Mouse (Mus musculus) A20 (cell line): ENCODE data around the gene Pdzk1ip1.

Experiments
- DNase-seq: peaks from one replicate; pipeline ENCODE4 v3.0.0-alpha.2; 2011; ENCODE audit warnings: low read depth, low spot score

Gene Pdzk1ip1

DNA sequence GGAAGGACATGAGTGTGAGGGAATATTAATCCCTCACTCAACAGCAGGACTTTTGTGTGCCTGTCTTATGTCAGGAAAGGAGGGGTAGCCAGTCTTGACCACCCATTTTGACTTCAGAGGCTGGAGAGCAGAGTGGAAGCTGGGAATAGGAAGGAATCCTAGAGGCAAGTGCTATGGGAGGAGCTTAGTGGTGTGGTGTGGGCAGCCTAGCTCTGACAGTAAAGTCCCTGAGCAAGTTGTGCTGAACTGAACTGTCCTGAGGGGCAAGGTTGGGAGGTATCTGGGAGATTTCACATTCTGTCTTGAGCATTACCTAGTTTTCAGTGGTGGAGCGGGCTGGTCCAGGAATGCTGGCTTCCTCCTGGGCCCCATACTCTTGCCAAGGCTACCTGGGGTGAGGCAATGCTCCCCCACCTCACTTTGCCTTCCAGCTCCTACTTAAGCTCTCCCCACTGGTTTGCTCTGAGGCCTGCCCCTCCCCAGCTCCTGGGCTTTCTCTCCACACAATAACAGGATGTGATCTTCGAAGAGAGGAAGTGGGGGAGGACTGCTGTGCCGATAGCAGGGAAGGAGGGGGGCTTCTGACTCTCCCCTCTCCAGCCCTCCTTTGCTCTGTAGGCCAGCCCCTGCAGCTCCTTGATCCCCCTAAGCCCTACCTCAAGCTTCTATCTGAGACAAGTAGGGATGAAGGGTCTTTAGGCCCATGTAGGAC lies 13.1 kb upstream of the Pdzk1ip1 start:
- DNase-seq, result no peak

DNA sequence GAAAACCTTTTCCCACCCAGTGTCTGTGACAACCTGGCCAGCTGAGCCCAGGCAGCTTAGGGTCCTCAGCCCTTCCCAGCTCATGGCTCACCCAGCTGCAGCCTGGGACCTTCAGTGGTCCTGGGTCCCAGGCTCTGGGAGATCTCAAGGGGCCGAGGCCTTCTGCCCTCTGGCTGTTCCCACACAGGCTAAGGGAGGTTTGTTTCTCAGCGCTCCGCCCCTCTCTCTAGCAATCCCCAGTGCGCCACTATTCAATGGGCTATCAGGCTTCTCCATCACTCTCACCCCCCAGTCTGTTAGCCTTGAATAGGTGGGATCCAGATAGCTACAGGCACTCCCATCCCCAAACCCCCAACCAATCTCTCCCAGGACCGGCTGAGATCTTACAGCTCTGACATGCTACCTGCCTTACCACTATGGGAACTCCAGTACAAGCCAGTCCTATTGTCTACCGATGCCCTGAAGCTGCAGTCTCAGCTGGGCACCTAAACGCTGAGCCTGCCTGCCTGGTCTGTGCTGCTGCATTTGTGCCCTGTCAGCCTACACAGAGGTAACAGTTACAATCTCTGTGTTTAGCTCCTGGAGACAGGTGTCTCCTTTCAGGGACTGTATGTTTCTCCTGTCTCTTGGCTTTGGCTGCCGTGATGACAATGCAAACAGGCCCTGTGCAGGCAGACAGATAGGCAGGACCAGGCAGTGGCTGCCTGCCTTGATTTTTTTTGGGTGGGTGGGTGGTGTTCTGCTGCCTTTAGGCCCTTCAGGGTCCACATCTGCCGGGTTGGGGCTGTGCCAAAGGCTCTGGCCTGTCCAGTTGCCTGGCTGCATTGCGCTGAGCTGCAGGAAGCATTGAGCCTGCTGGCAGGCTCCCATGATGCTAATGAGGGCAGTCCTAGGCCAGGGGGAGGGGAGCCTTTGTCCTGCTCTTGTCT lies 9.4 kb upstream of the Pdzk1ip1 start:
- no peak for DNase-seq

DNA sequence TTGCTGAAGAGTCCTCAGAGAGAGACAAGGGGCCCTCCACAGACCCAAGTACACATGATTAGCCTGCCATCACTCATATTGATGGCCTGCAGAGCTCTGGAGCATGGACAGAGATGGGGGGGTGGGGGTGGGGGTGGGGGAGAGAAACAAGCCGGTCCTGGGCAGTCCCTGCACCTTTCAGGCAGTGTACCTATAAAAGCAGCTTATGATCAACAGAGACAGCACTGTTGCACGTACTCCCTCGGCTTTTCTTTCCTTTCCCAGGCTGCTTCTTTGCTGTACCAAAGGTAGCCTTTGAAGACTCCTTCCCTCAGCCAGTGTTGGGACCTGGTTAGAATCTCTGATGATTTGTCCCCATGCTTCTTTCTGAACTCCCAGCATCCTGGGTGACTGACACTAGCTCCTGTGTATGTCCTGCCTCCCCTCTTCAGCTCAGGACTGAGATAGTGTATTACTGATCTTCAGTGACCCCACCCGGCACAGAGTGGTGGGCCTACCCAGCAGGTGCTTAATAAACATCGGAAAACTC lies 8.6 kb upstream of the Pdzk1ip1 start:
- no peak for DNase-seq

DNA sequence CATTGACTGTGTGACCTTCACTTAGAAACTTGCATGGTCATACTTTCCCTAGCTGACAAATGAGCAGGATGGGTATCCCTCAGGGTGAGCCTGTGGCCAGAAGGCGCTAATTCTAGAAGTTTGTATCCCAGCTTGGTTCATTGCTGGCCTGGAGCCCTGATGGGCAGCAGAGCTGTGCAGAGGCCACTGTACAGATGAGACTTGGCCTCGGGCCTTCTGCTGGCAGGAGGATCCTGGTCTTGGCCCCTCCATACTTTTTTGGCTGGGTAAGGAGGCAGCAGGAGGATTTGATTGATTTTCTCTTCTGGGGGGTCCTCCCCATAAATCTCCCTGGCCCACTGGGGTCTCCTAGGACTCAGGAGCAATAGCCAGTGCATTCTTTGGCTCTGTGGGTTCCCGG lies 5.5 kb upstream of the Pdzk1ip1 start:
- no peak for DNase-seq

DNA sequence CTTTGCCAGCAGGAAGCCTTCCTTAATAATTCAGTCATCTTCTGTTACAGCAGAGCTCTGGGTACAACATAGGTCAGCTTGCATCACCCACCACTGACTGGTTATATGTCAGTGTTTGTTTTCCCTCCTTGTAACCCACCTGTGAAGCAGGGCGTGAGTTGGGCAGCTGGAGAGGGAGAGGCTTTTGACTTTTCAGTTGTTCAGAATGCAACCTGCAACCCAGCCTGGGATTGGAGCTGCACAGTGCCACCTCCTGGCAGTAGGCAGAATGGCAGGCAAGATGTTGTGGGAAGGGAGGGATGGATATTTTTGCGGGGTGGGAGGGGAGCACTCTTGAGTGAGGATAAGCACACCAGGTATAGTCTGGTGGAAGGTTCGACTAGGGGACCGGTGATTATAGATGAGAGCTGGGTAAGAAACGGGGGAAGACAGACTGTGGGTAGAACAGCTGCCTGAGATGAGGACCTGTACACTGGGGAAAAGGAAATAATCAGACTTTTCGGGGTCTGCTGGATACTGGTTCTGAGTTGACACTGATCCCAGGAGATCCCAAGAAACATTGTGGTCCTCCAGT lies 2.9 kb upstream of the Pdzk1ip1 start:
- DNase-seq, result peak; percentile 55

DNA sequence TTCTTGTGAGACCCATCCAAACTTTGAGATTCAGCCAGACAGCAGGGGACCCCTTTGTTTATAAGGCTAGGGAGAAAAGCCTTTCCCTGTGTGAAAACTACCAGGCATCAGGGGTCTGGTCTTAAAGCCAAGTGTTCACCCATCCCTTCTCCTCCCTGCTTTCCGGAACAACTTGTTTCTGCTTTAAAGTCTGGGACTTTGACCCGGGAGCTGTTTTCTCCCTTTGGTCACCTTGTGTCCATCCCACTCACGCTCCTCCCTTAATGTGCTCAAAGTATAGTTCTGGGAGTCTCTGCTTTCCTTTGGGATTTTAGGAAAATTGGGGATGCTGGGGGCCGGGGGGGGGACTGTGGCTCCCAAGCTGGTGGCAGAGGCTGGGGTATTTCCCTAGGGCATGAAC lies 2.3 kb upstream of the Pdzk1ip1 start:
- no peak for DNase-seq

DNA sequence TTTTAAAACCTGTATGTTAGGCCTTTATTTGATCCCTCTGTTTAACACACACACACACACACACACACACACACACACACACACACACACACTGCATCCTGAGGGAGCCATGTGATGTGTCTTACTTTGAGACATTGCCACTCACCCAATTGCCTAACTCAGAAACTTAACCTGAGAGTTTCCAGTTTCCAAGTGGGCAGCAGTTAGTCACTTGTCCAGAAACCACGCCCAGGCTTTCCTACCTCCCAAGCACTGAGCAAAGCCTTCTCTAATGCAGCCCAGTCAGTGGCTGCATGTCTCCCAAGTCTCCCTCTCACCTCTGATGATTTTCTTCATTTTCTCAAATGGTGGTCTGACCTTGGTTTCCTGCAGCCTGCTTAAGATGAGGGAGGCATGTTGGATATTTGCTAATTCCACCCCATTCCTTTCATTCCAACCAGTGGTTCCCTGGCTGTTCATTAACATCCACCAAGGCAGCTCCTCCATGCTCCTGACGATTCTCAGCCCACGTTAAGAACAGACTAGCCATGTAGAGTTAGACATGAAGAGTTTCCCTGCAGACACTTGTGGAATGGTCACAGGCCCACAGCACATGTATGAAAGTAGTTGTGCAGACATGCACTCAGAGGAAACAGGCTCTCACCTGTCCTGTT lies 1.6 kb upstream of the Pdzk1ip1 start:
- DNase-seq, result no peak

DNA sequence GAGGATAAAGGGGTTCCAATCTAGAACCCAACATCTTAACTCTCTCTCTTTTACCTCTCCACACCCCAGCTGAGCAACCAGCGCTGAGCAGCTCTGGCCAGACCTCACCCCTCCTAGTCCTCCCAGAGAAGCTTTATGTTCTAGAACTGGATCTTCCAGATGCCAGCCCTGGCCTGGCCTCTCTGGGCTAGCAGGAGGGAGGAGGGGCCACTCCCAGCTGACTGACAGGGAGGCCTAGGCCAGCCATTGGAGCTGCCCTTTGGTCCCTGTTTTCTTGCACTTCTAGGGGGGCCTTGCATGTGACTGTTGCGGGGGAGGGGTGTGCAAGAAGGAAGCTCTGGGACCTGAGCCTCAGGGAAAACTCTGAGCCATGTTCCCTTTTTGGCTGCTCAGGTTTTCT lies 2.1 kb downstream of the Pdzk1ip1 start:
- no peak for DNase-seq

DNA sequence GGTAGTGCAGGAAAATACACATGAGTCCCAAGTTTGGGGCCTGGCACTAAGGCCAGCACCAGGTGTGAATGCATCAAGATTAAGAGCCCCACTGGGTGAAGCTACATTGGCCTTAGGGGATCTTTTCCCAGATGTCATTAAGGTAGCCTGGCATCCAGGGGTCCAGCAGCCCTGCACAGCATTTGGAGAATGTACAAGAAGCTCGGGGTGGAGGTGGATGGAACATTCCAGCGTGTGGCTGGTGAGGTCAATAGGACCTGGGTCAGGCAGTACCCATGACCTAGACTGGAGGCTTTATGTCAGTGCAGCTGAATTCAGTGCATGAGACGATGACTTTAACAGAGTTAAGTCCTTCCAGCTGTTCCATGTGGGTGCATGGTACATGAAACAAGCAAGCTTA lies 3.3 kb downstream of the Pdzk1ip1 start:
- DNase-seq, result no peak

DNA sequence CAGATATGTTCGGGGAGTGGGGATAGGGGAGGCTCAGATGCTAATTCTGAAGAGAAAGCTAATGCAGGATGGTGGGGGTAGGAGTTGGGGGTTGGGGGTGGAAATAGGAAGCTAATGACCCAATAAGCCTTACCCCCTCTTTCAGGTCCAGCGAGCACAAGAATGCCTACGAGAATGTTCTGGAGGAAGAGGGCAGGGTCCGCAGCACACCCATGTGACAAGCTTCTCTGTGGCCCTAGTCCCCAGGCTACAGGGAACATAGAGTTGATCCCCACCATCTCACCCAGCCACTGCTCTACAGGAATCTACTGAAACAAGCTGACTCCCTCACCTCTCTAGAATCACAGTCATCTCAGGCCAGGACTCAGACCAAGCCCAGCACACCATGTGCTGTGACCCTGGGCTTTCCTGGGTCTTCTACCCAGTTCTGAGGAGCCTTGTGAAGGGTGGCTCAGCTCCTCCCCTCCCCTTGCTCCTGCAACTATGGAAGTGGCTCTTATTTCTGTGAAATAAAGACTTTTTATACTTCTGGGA lies 4.9 kb downstream of the Pdzk1ip1 start:
- no peak for DNase-seq

DNA sequence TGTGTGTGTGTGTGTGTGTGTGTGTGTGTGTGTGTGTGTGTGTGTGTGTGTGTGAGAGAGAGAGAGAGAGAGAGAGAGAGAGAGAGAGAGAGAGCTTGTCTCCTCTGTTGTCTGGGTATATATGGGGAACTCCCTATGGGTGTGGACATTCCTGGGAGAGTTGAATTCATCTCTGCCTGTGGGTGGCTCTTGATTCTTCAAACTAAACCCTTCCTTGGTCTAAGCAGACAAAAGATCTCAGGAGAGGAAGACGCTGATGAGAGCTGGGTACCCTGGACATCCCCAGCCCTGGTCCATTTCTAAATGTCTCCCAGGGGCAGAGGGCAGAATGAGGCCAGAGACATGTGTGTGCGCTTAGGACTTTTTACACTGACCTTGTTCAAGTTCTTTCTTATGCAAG lies 5.5 kb downstream of the Pdzk1ip1 start:
- DNase-seq, result no peak

DNA sequence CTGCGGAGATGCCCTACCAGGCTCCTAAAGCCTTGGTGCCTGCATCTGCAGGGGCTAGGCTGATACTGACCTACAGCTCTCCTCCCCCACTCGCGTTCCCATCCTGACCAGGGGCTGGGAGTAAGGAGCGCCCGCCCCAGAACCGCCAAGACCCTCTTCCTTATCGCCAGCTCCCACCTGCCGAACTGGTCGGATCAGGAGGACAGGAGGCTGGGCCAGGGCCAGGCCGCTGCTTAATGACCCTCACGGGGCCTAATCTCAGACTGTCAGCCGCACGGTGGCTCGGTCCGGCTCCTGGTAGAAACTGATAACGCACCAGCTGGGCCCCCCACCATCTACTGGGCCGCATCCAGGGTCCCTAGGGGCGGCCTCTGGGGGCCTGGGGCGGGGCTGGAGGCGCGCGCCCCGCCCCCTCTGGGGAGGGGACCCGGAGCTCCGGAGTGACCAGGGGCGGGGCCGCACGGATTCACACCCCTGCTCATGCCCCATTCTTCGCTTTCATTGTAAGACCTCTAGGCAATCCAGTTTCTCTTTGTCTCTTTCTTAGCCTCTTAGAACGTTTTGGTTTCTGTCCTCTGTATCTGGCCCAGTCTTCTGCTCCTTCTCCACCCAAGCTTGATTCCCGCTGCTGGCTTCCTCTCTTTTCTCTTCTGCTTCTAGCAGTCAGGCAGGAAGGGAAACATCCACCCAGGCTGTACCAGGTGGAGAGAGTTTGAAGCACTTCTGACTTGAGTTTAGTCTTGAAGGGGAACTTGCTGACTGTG lies 7.3 kb downstream of the Pdzk1ip1 start:
- no peak for DNase-seq

DNA sequence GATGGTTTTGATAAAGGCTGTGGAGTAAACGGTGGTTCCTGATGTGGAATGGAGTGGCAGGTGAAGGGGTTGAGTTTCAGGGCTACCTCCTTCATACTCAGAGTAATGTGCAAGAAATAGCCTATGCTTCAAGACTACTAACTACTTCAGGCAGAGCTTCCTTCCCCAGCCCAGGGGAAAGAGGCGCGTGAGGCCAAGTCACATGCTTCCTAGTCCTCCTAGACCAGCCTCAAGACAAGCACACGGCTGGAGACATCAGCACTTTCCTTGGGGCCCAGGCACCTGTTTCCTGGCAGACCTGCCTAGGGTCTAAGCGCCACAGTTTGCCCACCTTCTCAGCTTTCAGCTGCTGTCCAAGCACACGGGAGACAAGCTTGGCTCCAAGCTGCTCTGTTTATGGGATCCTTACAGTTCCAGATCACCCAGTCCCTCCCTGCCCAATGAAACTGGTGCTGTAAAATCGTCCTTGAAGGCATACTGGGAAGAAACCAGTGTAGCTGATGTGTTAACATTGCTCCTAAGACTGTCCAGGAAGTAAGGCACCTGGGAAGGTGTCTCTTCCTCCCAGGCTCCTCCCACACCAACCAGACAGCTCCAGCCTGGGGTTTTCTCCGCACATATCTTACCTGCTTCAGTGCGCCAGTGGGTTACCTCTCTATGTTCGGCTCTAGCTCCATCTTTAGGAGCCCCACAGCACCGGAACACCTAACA lies 8.1 kb downstream of the Pdzk1ip1 start:
- no peak for DNase-seq

DNA sequence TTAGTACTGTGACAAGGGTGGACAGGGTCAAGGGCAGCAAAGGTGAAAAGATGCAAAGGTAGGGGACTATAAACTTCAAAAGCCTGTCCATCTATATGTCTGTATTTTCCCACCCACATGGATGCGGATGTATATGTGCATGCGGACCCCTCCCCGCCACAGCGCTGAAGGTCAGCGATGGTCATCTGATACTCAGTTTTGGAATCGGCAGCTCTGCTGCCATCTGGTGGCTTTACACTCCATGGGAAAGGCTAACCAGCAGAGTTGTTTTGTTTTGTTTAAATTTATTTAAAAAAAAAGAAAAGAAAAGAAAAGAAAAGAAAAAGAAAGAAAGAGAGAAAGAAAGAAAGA lies 8.6 kb downstream of the Pdzk1ip1 start:
- DNase-seq, result no peak

DNA sequence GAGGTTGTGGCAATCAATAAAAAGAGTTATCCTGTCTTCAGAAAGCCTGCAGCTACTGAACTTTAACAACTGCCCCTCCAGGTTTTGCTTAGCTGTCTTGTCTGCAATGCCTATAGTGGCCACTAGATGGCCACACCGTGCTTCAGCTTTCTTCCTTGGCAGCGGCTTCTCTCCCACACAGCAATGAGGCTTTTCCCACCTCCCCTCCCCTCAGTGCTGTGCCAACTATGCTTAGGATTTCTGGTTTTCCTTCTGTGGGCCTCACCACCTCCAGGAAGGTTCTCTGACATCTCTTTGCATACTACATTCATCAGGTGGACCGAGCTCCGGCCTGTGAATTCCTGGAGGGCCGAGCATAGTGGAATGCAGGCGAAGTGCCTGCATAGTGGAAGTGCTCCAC lies 13.2 kb downstream of the Pdzk1ip1 start:
- peak; percentile 58 for DNase-seq

DNA sequence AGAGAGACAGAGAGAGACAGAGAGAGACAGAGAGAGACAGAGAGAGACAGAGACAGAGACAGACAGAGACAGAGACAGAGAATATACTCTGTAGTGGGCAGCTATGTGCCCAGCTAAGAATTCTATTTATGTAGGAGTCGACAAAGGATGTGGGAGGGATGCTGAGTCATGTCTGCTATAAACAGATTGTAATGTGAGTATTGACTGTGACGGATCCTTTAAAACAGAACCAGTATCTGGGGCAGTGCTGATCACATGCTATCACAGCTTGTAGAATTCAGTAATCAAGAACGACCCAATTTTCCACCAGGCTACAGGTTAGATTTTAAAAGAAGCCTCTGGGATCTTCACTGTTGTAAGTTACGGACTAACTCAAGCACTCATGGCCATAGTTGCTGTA lies 15.0 kb downstream of the Pdzk1ip1 start:
- DNase-seq, result no peak

DNA sequence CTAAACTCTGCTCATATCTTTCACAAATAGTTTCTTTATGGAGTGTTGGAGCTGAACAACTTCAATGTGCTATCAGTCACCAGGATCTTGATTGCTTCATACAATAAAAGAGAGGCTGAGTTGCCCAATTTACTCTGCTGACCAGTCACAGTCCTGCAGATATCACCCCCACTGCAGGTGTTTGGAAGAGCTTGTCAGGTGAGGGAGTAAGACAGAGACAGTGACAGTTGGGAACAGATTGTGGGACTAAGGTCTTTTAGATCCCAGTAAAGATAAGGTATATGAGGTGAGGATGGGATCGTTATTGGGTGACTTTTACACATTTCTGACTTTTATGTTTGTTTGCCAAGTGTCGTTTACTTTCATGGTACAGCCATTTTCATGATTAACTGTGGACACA lies 22.7 kb downstream of the Pdzk1ip1 start:
- DNase-seq, result no peak

DNA sequence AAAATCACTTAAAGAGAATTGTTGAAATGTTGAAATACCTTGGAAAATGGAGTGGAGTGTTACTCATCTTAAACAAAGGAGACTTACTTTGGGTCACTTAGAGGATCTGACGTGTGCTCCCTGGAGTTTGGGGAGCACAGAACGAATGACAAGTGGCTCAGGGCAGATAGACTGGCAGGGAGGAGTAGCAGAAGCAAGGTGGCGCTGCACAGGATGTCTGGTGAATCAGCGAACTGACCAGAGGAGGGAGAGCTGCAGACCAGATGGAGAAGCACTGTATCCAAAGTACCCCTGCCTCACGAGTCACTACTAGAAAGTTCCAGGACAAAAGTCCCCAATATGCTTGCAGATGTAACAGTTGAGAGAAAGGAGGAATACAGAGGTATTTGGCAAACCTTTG lies 24.8 kb downstream of the Pdzk1ip1 start:
- DNase-seq, result no peak

DNA sequence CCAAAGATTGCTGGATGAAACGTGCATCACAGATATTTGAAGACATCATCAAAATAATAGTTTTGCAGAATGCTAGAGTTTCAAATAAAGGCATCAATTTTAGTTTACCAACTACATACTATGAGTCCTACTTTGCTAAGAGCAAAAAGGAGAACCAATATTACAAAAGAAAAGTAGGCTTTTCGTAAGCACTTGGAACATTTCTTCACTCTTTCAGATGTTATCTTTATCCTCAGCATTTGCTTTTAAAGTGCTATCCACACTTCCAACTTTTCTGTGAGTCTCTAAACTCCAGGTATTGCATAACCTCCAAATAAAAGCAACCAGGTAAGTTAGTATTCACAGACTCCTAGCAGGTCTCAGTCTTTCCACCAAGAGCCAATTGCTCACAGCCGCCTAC lies 31.1 kb downstream of the Pdzk1ip1 start:
- no peak for DNase-seq

DNA sequence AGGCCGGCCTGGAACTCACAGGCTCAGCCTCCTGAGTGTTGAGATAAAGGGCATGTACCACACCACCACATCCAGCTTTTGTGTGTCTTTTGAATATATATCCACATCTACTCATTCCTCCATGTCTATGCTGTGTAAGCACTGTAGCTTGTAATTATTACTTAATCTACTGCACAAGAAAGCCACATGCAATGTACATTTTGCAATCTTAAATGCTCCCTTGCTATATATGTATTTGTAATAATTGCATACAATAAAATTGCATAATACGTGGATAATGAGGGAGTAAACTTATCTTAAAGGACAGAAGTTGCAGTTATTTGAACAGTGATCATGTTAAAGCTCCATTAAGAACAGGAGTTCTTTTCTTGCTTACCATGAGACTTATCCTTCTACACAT lies 32.7 kb downstream of the Pdzk1ip1 start:
- DNase-seq, result no peak
